Mouse (Mus musculus): ENCODE measurements at regions not wholly inside any gene's neighbourhood (a gene's known extent, or its start where the extent isn't known, plus 50 kb on each side); places are given as distances from the start of the nearest gene placed in this dataset.
"Not testable (repeated sequence)": the region's sequence is repeated elsewhere in the genome, so short reads cannot be mapped to it uniquely, and the experiment has no call there.

GRCm38 (mm10) chr9:114149041-114149440 lies 92.1 kb downstream of the Susd5 start:
- H3K36me3 ChIP-seq; H3K4me1 ChIP-seq (replicated peaks); H3K9me3 ChIP-seq; H3K4me2 ChIP-seq (replicated peaks); H3K27me3 ChIP-seq (replicated peaks); H3K4me3 ChIP-seq (replicated peaks); ATAC-seq; H3K9ac ChIP-seq; H3K27ac ChIP-seq: not testable (repeated sequence)

- ATAC-seq = peak; percentile 79
- H3K4me1 ChIP-seq (replicated peaks); H3K36me3 ChIP-seq; H3K4me3 ChIP-seq (replicated peaks); H3K9me3 ChIP-seq; H3K27me3 ChIP-seq (replicated peaks); H3K9ac ChIP-seq; H3K4me2 ChIP-seq (replicated peaks); H3K27ac ChIP-seq: not testable (repeated sequence)
- WGBS = 73% methylated on average over 1 of the region's 1 CpGs
Measured at GRCm38 (mm10) chr9:114189371-114189770, 132.4 kb downstream of the Susd5 start.

GRCm38 (mm10) chr9:114201036-114201435 lies 128.9 kb upstream of the Bcl2a1c start:
- WGBS = 73% methylated on average over 4 of the region's 4 CpGs
- Histone ChIP-seq H3K4me1 (replicated peaks) (no peaks in the 10 kb centered on the region), H3K27ac (no peak overlapping the region), H3K9ac (no peak overlapping the region), H3K27me3 (replicated peaks) (no peaks in the 10 kb centered on the region), H3K4me2 (replicated peaks) (no peak overlapping the region), H3K4me3 (replicated peaks) (no peak overlapping the region), H3K9me3 (no peaks in the 10 kb centered on the region), H3K36me3 (no peaks in the 10 kb centered on the region)
- ATAC-seq = no peak

GRCm38 (mm10) chr9:114240528-114240927 lies 89.4 kb upstream of the Bcl2a1c start:
- not testable (repeated sequence) for H3K27ac ChIP-seq; H3K27me3 ChIP-seq (replicated peaks); H3K9ac ChIP-seq; H3K4me1 ChIP-seq (replicated peaks); H3K4me2 ChIP-seq (replicated peaks); H3K4me3 ChIP-seq (replicated peaks); H3K9me3 ChIP-seq; H3K36me3 ChIP-seq
- WGBS = 51% methylated on average over 1 of the region's 1 CpGs
- peak; percentile 71 for ATAC-seq

- H3K9ac ChIP-seq; H3K9me3 ChIP-seq; H3K27ac ChIP-seq; H3K4me3 ChIP-seq (replicated peaks); ATAC-seq; H3K36me3 ChIP-seq; H3K27me3 ChIP-seq (replicated peaks); H3K4me2 ChIP-seq (replicated peaks); H3K4me1 ChIP-seq (replicated peaks): not testable (repeated sequence)
Measured at GRCm38 (mm10) chr9:114279678-114280077, 50.3 kb upstream of the Bcl2a1c start.

Data from intestine, embryonic 15.5 days (tissue).